Mouse (Mus musculus): ENCODE data around the gene Afdn.
"Not testable (repeated sequence)": the region's sequence is repeated elsewhere in the genome, so short reads cannot be mapped to it uniquely, and the experiment has no call there.

Gene Afdn

DNA sequence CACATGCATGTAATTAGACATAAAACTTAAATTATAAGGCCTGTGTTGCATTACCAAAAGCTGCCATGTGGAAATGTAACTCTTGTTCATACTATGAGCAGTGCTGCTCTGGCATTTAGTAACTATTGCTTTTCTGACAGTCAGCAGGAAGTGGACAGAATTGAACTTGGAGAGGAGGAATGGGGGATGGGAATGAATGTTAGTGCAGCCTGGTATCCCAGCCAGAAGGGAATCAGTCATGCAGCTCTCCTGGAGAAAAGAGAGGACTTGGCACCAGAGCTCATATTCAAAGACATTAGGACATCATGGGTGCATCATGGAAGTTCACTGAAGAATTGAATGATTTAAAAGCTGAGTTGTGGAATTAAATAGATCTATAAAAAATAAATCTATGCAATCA lies 117.1 kb downstream of the Afdn start:
- no peak for DNase-seq (ENCODE audit: low spot score)

GRCm38 (mm10) chr17:13879731-13880130 lies 119.4 kb downstream of the Afdn start:
- DNase-seq (ENCODE audit: low spot score) = no peak

GRCm38 (mm10) chr17:13883540-13883939 lies 123.2 kb downstream of the Afdn start:
- DNase-seq (ENCODE audit: low spot score) = no peak

GRCm38 (mm10) chr17:13889818-13890434 lies 129.6 kb downstream of the Afdn start:
- DNase-seq (ENCODE audit: low spot score) = no peak

DNA sequence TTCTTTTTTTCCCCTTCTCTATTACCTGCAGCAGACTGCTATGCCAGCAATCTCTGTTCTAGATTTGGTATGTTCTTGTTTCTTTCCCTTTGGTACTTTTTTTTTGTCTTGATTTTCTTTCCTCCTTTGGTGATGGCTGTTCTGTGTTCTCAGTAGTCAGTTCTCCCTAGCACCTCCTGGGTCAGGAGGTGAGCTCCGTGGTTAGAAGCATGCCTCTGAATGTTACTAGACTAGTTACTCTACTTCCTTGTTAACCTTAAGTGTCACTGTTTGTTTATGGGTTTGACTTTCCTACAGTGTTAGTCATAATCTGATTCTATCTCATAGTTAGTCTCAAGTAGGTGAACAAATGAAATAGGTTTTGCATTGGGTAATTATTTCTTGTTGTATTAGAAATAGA lies 130.6 kb downstream of the Afdn start:
- no peak for DNase-seq (ENCODE audit: low spot score)

- DNase-seq (ENCODE audit: low spot score) = no peak
Measured at GRCm38 (mm10) chr17:13898838-13899237, 138.5 kb downstream of the Afdn start.

- DNase-seq (ENCODE audit: low spot score) = no peak
Measured at GRCm38 (mm10) chr17:13899241-13899640, 138.9 kb downstream of the Afdn start.

DNA sequence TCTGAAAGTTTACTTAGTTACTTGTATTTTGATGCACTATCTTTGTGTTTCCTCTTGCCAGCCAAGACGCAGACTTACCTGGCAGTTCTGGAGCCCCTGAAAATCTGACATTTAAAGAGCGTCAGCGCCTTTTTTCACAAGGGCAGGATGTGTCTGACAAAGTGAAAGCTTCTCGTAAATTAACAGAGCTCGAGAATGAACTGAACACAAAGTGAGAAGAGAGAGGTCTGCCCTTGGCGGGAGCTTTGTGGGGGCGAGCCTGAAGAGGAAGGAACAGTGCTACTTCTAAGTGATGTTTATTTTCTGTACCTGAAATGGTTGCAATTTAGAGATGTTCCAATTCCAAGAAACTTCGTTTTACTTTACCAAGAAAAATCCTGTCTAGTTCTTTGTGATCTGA lies 143.5 kb downstream of the Afdn start:
- DNase-seq (ENCODE audit: low spot score) = no peak

GRCm38 (mm10) chr17:13907082-13907481 lies 146.7 kb downstream of the Afdn start:
- no peak for DNase-seq (ENCODE audit: low spot score)

DNA sequence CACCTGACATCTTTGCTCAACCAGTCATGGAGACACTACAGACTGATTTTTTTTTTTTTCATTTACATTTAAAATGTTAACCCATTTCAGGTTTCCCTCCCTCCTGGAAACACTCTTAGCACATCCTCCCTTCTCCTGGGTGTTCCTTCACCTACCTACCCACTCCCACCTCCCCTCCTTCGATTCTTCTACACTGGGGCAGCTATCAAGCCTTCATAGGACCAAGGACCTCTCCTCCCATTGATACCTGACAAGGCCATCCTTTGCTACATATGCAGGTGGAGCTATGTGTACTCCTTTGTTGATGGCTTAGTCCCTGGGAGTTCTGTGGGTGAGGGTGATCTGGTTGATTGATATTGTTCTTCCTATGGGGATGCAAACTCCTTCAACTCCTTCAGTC lies 147.3 kb downstream of the Afdn start:
- DNase-seq (ENCODE audit: low spot score) = no peak

DNA sequence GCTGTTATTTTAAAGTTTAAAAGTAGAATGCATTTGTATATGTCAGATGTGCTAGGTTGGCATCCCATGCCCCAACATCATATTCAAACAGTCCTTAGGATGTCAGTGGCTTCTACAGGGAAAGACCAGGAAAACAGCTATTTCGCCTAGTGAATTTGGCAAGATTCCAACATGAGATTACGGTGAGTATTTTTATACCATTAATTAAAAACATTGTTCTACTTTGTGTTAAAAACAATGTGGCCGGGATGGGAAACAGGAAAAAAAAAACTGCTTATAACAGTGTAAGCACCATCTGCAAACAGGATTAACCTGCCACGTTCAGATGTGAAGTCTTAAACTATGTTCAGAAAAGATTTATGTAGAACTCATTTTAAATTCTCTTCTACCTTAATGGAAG lies 153.6 kb downstream of the Afdn start:
- no peak for DNase-seq (ENCODE audit: low spot score)

DNA sequence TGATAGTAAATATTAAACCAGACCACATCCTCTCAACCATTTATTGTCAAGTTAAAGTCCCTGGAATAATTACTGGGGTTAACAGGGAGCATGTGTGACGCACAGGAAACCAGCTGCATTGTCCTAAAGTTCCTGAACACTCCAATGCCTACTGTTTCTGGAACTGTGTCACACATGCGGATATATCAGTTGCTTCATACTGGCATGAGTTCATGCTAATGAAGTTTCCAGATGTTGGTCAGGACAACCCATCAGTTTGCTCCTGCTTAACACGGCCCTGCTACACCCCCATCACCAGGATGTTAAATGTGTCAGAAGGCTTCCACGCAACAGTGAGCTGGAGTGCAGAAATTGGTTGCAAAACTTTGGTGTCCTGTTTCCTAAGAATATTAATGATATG lies 154.2 kb downstream of the Afdn start:
- no peak for DNase-seq (ENCODE audit: low spot score)

DNA sequence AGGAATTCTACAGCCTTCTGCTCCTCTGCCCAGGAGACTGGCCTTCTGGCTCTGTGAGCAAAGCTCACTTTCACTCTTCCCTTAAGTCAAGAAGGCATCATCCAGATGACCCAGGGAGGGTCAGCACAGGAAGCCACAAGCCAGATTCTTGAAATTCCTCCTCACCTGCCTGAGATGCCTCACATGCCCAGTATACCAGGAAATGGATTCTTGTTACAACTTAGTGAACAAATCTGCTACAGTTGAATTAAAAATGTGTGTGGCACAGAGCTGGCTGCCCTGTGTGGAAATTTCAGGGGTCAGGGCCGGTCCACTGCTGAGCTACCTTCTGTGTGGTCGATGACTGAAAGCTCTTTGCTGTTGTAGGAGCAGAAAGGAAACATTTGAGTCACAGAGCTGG lies 160.4 kb downstream of the Afdn start:
- DNase-seq (ENCODE audit: low spot score) = no peak

DNA sequence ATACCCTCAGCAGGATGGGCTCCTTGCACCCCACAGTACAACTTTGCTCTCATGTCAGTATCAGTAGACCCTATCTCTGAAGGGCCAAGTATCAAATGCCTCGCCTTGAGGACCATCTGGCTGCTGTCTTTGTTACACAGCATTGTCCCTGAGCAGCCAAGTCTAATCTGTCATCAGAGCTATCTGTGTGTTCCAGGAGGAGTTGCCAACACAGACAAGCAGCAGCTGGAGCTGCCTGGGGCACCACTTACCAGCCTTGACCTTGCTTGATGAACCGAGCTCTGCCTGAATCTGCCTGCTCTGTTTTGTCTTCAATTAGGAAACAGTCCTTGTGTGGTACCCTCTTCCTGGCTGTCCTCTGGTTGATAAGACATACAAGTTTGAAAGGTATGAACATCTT lies 163.1 kb downstream of the Afdn start:
- DNase-seq (ENCODE audit: low spot score) = no peak

- DNase-seq (ENCODE audit: low spot score) = no peak
Measured at GRCm38 (mm10) chr17:13924588-13924987, 164.2 kb downstream of the Afdn start.

DNA sequence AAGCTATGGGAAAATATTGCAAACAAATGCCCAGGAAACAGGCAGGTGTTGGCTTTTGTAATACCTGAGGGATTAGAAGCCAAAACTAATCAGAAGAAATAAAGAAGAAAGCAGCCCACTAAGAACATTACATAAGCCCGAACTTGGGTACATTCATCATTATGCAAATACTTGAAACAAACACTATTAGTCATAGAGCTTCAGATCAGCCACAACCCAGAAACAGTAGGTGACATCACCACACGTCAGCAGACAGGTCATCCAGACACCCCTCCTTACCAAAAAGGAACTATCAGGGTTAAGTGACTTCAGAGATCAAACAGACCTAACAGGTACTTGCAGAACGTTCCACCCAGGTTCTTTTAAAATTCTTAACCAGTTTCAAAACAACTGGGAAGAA lies 165.6 kb downstream of the Afdn start:
- no peak for DNase-seq (ENCODE audit: low spot score)

DNA sequence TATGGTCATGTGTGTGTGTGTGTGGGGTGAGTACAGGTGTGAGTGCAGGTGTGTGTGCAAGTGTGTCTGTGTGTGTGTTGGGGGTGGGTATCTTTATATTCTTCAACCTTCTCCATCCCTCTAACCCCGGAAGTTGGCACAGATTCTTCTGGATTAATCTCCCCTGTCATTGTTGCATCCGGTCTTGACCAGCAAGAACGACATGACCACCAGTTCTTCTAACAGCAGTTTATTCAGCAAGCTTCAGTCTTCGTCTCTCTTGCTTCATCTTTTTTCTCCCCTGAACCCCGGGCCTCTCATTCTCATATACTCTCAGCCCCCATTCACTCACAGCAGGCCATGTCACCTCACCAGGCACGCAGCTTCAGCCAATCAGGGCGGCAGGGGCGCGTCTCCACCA lies 170.1 kb downstream of the Afdn start:
- DNase-seq (ENCODE audit: low spot score) = no peak

GRCm38 (mm10) chr17:13935364-13935763 lies 175.0 kb downstream of the Afdn start:
- not testable (repeated sequence) for DNase-seq (ENCODE audit: low spot score)

- no peak for DNase-seq (ENCODE audit: low spot score)
Measured at GRCm38 (mm10) chr17:13937787-13938186, 177.4 kb downstream of the Afdn start.

DNA sequence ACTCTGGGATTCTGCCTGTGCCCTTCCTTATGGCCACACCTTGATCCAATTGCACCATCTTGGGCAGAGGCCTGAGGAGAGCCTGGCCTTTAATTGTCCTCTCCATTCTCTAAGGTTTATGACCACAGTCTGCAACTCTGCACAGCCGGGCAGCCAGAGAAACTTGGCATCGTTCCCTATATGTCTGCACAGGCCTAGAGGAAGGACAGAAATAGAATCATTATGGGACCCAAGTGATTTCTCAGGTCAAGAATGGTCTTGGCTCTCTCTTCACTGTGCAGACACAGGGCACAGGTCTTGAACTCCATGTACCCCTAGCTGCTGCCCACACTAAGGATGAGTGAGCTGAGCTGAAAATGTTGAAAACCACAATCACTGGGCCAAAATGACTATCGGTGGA lies 178.3 kb downstream of the Afdn start:
- DNase-seq (ENCODE audit: low spot score) = no peak

- DNase-seq (ENCODE audit: low spot score) = not testable (repeated sequence)
Measured at GRCm38 (mm10) chr17:13939231-13939630, 178.9 kb downstream of the Afdn start.

GRCm38 (mm10) chr17:13940487-13940886 lies 180.1 kb downstream of the Afdn start:
- DNase-seq (ENCODE audit: low spot score) = no peak

DNA sequence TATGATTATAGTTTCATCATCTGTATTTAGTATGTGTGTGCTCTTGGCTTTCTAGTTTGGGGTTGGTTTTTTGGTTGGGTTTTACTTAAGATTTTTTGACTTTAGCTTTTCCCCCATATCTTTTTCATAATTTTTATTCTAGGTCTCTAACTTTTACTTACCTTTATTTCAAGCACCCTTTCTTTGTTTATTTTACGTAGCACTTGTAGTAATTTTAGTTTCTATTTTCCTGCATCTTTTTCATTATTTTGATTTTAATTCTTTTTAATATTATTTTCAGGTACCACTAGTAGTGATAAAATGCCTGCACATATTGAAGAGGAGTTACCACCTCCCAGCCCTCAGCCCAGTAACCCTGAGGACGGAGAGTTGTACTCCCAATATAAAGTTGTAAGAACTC lies 187.7 kb downstream of the Afdn start, which contains the start of gene Gm7168:
Gm7168 (plus strand) TSS at position 301 of the 400 bp plus-strand sequence.
- DNase-seq (ENCODE audit: low spot score) = not testable (repeated sequence)

- not testable (repeated sequence) for DNase-seq (ENCODE audit: low spot score)
Measured at GRCm38 (mm10) chr17:13951570-13951969, 191.2 kb downstream of the Afdn start.
